Comparison of ENCODE assay signal across 9 mouse cellular contexts in the genomic region with DNA sequence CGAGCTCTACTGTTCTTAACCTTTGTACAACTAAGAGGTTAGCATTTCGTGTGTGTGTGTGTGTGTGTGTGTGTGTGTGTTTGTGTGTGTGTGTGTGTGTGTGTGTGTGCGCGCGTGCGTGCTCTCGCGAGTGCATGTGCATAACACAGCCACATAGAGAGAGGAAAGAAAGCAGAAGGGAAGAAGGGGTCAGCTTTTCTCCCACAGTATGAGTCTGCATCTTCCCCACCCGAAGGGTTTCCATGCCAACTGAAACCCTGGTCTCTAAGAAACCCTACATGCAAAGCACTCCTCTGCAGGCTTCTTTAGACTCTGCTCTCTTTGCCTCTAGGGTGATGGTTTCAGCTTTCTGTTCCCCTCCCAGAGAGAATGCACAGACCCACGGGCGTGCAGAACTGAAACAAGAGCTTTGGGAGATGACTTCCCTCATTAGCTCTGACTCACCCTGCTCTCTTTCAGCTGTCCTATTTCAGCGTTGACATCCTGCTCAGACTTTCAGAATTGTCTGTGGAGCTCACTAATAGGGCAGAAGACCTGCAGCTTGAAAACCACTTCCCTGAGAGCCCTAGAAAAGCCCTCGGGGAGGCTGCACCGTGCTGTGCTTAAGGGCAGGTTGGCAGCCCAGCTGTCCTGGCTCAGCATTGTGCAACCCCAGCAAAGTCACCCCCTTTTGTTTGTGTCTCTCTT. TPM values are rescaled to one million over a fixed set of nuclear protein-coding genes. Genes with fewer than 3 reads are reported as not detected.
DNase-seq lines count a peak whose midpoint lies in the region; ATAC-seq and TF ChIP-seq lines count a peak whose summit lies in the region.
"Had no signal": no experiment of that assay in that cellular context is flagged by ENCODE, and none has a peak within 500 bp of the region (broad histone marks: within the 10 kb centered on the region; RNA-seq: fewer than 3 reads in every experiment).

No protein-coding gene starts in this region.

- no peaks in the 10 kb centered on the region for H3K27me3 ChIP-seq in hindbrain, postnatal 0 days (ENCODE audit: insufficient read depth, low read length)
- no peaks in the 10 kb centered on the region for H3K27me3 ChIP-seq in midbrain, embryonic 14.5 days (ENCODE audit: control insufficient read depth, insufficient read depth, low read length)
- H3K27me3 ChIP-seq in stomach, postnatal 0 days (ENCODE audit: control insufficient read depth, insufficient read depth, low read length): no peaks in the 10 kb centered on the region

- no peaks in the 10 kb centered on the region for H3K9me3 ChIP-seq in hindbrain, postnatal 0 days (ENCODE audit: low read length)
- H3K9me3 ChIP-seq in midbrain, embryonic 14.5 days (ENCODE audit: control insufficient read depth, low read length): no peaks in the 10 kb centered on the region
- H3K9me3 ChIP-seq in stomach, postnatal 0 days (ENCODE audit: control insufficient read depth, low read length): no peaks in the 10 kb centered on the region
- H3K9me3 ChIP-seq: heart, embryonic 13.5 days had no signal

- no peaks in the 10 kb centered on the region for H3K36me3 ChIP-seq in hindbrain, postnatal 0 days (ENCODE audit: insufficient read depth, low read length)
- no peaks in the 10 kb centered on the region for H3K36me3 ChIP-seq in midbrain, embryonic 14.5 days (ENCODE audit: control insufficient read depth, insufficient read depth, low read length)
- H3K36me3 ChIP-seq in stomach, postnatal 0 days (ENCODE audit: control insufficient read depth, insufficient read depth, low read length): no peaks in the 10 kb centered on the region
- H3K36me3 ChIP-seq: heart, embryonic 13.5 days had no signal

- 68% methylated on average over 14 of the region's 14 CpGs for WGBS in lung, adult 2 months
- 25% methylated on average over 14 of the region's 14 CpGs for WGBS in hindbrain, postnatal 0 days
- 26% methylated on average over 14 of the region's 14 CpGs for WGBS in midbrain, embryonic 14.5 days
- WGBS in stomach, postnatal 0 days: 48% methylated on average over 14 of the region's 14 CpGs

- peak; percentile 88 for ATAC-seq in hindbrain, postnatal 0 days
- peak; percentile 27; the same call in 1 of the 2 replicates for ATAC-seq in midbrain, embryonic 14.5 days (ENCODE audit: low FRiP score, low TSS enrichment)
- peak; percentile 24; the same call in 1 of the 2 replicates for ATAC-seq in stomach, postnatal 0 days (ENCODE audit: low FRiP score, low TSS enrichment)

- H3K4me1 ChIP-seq in lung, adult 2 months (ENCODE audit: control insufficient read depth, insufficient read depth, low read length): peaks cover 9% of the 10 kb centered on the region; the same call in 1 of the 2 replicates
- peaks cover 10% of the 10 kb centered on the region; the same call in 1 of the 2 replicates for H3K4me1 ChIP-seq in hindbrain, postnatal 0 days (ENCODE audit: insufficient read depth, low read length)
- peaks cover 11% of the 10 kb centered on the region for H3K4me1 ChIP-seq in midbrain, embryonic 14.5 days (ENCODE audit: control insufficient read depth, insufficient read depth, low read length)
- H3K4me1 ChIP-seq in stomach, postnatal 0 days (replicated peaks; ENCODE audit: control insufficient read depth, insufficient read depth): no peaks in the 10 kb centered on the region
- H3K4me1 ChIP-seq: heart, embryonic 13.5 days had no signal

- peak overlapping the region; percentile 59; the same call in 1 of the 2 replicates for H3K27ac ChIP-seq in hindbrain, postnatal 0 days
- peak overlapping the region; percentile 58 for H3K27ac ChIP-seq in midbrain, embryonic 14.5 days (replicated peaks; ENCODE audit: low read depth, low read length)
- H3K27ac ChIP-seq in stomach, postnatal 0 days (replicated peaks): no peak overlapping the region
- H3K27ac ChIP-seq: heart, embryonic 13.5 days had no signal

- H3K9ac ChIP-seq in hindbrain, postnatal 0 days (replicated peaks; ENCODE audit: low read length): no peak overlapping the region
- H3K9ac ChIP-seq in midbrain, embryonic 14.5 days (replicated peaks; ENCODE audit: low read length): no peak overlapping the region
- no peak overlapping the region for H3K9ac ChIP-seq in stomach, postnatal 0 days (ENCODE audit: low read length)
- H3K9ac ChIP-seq: heart, embryonic 13.5 days had no signal

- no peak overlapping the region for H3K4me3 ChIP-seq in lung, adult 2 months (replicated peaks; ENCODE audit: extremely low read depth, low read depth, low read length)
- H3K4me3 ChIP-seq in hindbrain, postnatal 0 days (ENCODE audit: low read length): no peak overlapping the region
- H3K4me3 ChIP-seq in midbrain, embryonic 14.5 days (replicated peaks; ENCODE audit: low read depth, low read length): no peak overlapping the region
- H3K4me3 ChIP-seq in stomach, postnatal 0 days (ENCODE audit: low read depth, low read length): no peak overlapping the region
- H3K4me3 ChIP-seq: heart, embryonic 13.5 days had no signal

- no peak for TF ChIP-seq POLR2A in lung, adult 2 months (IDR thresholded peaks at IDR 0.05; ENCODE audit: borderline replicate concordance, extremely low read depth, low read depth, low read length)

- TF ChIP-seq CTCF in lung, adult 2 months (IDR thresholded peaks at IDR 0.05; ENCODE audit: insufficient read depth, low read length): no peak
- TF ChIP-seq CTCF in hindbrain, postnatal 0 days (IDR thresholded peaks at IDR 0.05; ENCODE audit: low read depth): no peak
- no peak for TF ChIP-seq CTCF in stomach, postnatal 0 days (IDR thresholded peaks at IDR 0.05; ENCODE audit: low read depth)

- no peak overlapping the region for H3K4me2 ChIP-seq in hindbrain, postnatal 0 days (ENCODE audit: low read depth, low read length)
- 0 out of 2 replicates have a peak overlapping the region, but pooled peaks have one; percentile 4 for H3K4me2 ChIP-seq in midbrain, embryonic 14.5 days (ENCODE audit: low read length)
- H3K4me2 ChIP-seq in stomach, postnatal 0 days (replicated peaks; ENCODE audit: low read depth): no peak overlapping the region
- H3K4me2 ChIP-seq: heart, embryonic 13.5 days had no signal

- TF ChIP-seq EP300 in stomach, postnatal 0 days (optimal IDR thresholded peaks at IDR 0.05): no peak

- peak; percentile 12 for DNase-seq in adrenal gland, postnatal 10 days
- DNase-seq in adrenal gland, postnatal 25 days: no peak
- DNase-seq in lung, postnatal 25 days (ENCODE audit: low spot score): peak; percentile 63
- DNase-seq in lung, adult 2 months: no peak
- peak; percentile 69 for DNase-seq in hindbrain, postnatal 0 days (ENCODE audit: low spot score)
- DNase-seq in midbrain, embryonic 14.5 days: peak; percentile 76
- DNase-seq in stomach, postnatal 0 days (ENCODE audit: low spot score): no peak
- DNase-seq in urinary bladder, postnatal 10 days (ENCODE audit: low spot score): no peak

RNA-seq across cellular contexts. Expression of a gene that starts 21.4 kb away (rescaled TPM):
- 1 to 10 TPM in 1 of 2 experiments, under 1 TPM in 1; 0.94 to 1.1 TPM for total RNA-seq in adrenal gland, postnatal 10 days (2021)
- total RNA-seq in adrenal gland, postnatal 25 days (2021): 0.38 and 0.61 TPM in 2 replicates
- 4.0 and 5.0 TPM in 2 replicates for polyA plus RNA-seq in lung, adult 2 months (2012; rRNA removed)
- total RNA-seq in hindbrain, postnatal 0 days (2014; rRNA removed): 0.32 and 1.7 TPM in 2 replicates
- 0.05 TPM in 1 of 2 replicates, not detected in the other for polyA plus RNA-seq in hindbrain, postnatal 0 days (2015; fragmentation: Nextera tagmentation; extraction: Ambion mirVana)
- polyA plus RNA-seq in midbrain, embryonic 14.5 days (2014; fragmentation: Nextera tagmentation; extraction: Ambion mirVana): 0.07 TPM in 2 replicates
- 0.12 and 0.15 TPM in 2 replicates for polyA plus RNA-seq in stomach, postnatal 0 days (2015; fragmentation: Nextera tagmentation; extraction: Ambion mirVana)

RNA-seq across cellular contexts. Expression of a gene that starts 28.3 kb away (rescaled TPM):
- 10 to 100 TPM; 26.7 to 31.7 TPM for total RNA-seq in adrenal gland, postnatal 10 days (2021)
- total RNA-seq in adrenal gland, postnatal 25 days (2021): 58.5 and 66.5 TPM in 2 replicates
- 5.2 and 8.7 TPM in 2 replicates for polyA plus RNA-seq in lung, adult 2 months (2012; rRNA removed)
- 13.1 and 16.2 TPM in 2 replicates for total RNA-seq in hindbrain, postnatal 0 days (2014; rRNA removed)
- 11.0 and 11.9 TPM in 2 replicates for polyA plus RNA-seq in hindbrain, postnatal 0 days (2015; fragmentation: Nextera tagmentation; extraction: Ambion mirVana)
- 19.0 and 21.1 TPM in 2 replicates for polyA plus RNA-seq in midbrain, embryonic 14.5 days (2014; fragmentation: Nextera tagmentation; extraction: Ambion mirVana)
- 6.9 and 7.4 TPM in 2 replicates for polyA plus RNA-seq in stomach, postnatal 0 days (2015; fragmentation: Nextera tagmentation; extraction: Ambion mirVana)

RNA-seq across cellular contexts. Expression of a gene that starts 32.6 kb away (rescaled TPM):
- total RNA-seq in adrenal gland, postnatal 10 days (2021): 1 to 10 TPM; 2.5 to 2.7 TPM
- 0.95 and 1.3 TPM in 2 replicates for total RNA-seq in adrenal gland, postnatal 25 days (2021)
- 11.5 and 16.8 TPM in 2 replicates for polyA plus RNA-seq in lung, adult 2 months (2012; rRNA removed)
- 0.47 and 1.1 TPM in 2 replicates for total RNA-seq in hindbrain, postnatal 0 days (2014; rRNA removed)
- 2.2 TPM in 2 replicates for polyA plus RNA-seq in hindbrain, postnatal 0 days (2015; fragmentation: Nextera tagmentation; extraction: Ambion mirVana)
- 0.82 and 1.1 TPM in 2 replicates for polyA plus RNA-seq in midbrain, embryonic 14.5 days (2014; fragmentation: Nextera tagmentation; extraction: Ambion mirVana)
- 2.0 and 2.1 TPM in 2 replicates for polyA plus RNA-seq in stomach, postnatal 0 days (2015; fragmentation: Nextera tagmentation; extraction: Ambion mirVana)

Comparison
In these comparisons a context has a peak if more than half of its experiments do, and no peak if none do; other contexts are left out.
1. DNase-seq: peak in adrenal gland, postnatal 10 days (single experiment), lung, postnatal 25 days (single experiment), hindbrain, postnatal 0 days (single experiment) and midbrain, embryonic 14.5 days (single experiment); none in adrenal gland, postnatal 25 days (single experiment), lung, adult 2 months (single experiment), stomach, postnatal 0 days (single experiment) and urinary bladder, postnatal 10 days (single experiment).
2. ATAC-seq: peak in every context shown above with its lines; median percentile 88 in hindbrain, postnatal 0 days; 27 in midbrain, embryonic 14.5 days; 24 in stomach, postnatal 0 days.